Mouse (Mus musculus): ENCODE measurements around the gene Klhdc1. TPM values are rescaled to one million over a fixed set of nuclear protein-coding genes. Genes with fewer than 3 reads are reported as not detected.

Gene Klhdc1
- polyA plus RNA-seq, 1 experiment from 2014 or later, result 20.1 TPM

DNA sequence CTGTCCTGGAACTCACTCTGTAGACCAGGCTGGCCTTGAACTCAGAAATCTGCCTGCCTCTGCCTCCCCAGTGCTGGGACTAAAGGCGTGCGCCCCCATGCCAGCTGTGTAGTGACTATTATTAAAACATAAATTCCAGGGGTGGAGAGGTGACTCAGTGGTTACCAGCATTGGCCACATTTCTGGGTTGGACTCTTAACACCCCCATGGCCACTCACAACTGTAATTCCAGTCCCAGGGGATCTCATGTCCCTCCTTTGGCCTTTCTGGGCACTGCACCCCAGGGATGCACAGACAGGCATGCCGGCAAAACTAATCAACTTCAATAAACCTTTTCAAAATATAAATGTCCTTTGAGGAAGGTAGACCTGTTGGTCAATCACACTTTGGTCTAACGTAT, 57.3 kb downstream of the Klhdc1 start:
- no peak for ATAC-seq (ENCODE audit: low read depth)
- H3K36me3 ChIP-seq (ENCODE audit: control insufficient read depth, insufficient read depth, low read length), result peaks cover 20% of the 10 kb centered on the region
- H3K4me1 ChIP-seq (ENCODE audit: control insufficient read depth, insufficient read depth, low read length), result peaks cover 22% of the 10 kb centered on the region
- no peaks in the 10 kb centered on the region for H3K27me3 ChIP-seq (ENCODE audit: control insufficient read depth, insufficient read depth, low read length)
- peak overlapping the region; percentile 80 for H3K4me2 ChIP-seq (ENCODE audit: low read depth, low read length)
- no peak overlapping the region for H3K27ac ChIP-seq (ENCODE audit: low read depth, low read length)
- 83% methylated on average over 4 of the region's 4 CpGs for WGBS
- H3K9me3 ChIP-seq (ENCODE audit: control insufficient read depth, low read length), result no peaks in the 10 kb centered on the region
- 0 out of 2 replicates have a peak overlapping the region, but pooled peaks have one; percentile 98 for H3K9ac ChIP-seq (replicated peaks; ENCODE audit: low read depth, low read length)
- H3K4me3 ChIP-seq (ENCODE audit: low read depth, low read length), result peak overlapping the region; percentile 98

DNA sequence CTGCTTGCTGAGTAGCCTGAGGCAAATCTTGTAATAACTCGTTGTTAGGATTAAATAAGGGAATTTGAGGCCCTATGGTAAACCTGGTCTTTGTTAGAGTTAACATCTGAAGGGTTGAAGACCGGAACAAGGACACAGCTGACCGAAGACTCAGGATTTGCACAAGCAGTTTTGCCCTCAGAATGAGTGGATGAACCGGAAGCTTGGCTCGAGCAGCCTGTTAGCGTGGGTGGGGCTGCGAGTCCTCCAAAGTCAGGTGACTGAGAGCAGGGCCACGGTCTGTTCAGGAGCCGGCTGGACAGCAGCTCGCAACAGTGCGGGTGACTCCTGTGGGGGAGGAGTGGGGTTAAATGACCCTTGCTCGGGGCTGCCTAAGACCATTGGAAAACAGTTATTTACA, 58.3 kb downstream of the Klhdc1 start:
- peaks cover 22% of the 10 kb centered on the region for H3K4me1 ChIP-seq (ENCODE audit: control insufficient read depth, insufficient read depth, low read length)
- no peaks in the 10 kb centered on the region for H3K9me3 ChIP-seq (ENCODE audit: control insufficient read depth, low read length)
- no peak overlapping the region for H3K27ac ChIP-seq (ENCODE audit: low read depth, low read length)
- no peak for ATAC-seq (ENCODE audit: low read depth)
- H3K36me3 ChIP-seq (ENCODE audit: control insufficient read depth, insufficient read depth, low read length), result peaks cover 28% of the 10 kb centered on the region
- peak overlapping the region; percentile 80; the same call in 1 of the 2 replicates for H3K4me2 ChIP-seq (ENCODE audit: low read depth, low read length)
- H3K9ac ChIP-seq (replicated peaks; ENCODE audit: low read depth, low read length), result no peak overlapping the region; the same call in 1 of the 2 replicates
- WGBS, result 67% methylated on average over 12 of the region's 12 CpGs
- H3K4me3 ChIP-seq (ENCODE audit: low read depth, low read length), result no peak overlapping the region
- H3K27me3 ChIP-seq (ENCODE audit: control insufficient read depth, insufficient read depth, low read length), result no peaks in the 10 kb centered on the region

DNA sequence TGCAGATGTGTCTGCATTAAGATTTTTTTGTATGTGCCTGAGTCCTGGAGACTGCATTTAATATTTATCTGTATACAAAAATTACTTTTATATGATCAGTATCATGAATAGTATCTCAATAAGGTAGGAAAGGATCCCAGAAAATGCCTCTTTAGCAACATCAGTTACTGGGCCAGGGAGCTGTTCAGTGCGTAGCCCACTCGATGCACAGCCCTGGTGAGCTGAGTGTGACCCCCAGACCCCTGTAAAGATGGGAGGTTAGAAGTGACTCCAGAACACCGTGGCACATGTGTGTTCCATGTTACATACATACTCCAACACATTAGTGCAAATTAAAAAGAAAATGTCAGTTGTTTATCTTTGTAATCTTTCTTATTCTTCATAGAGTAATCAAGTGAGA, 58.9 kb downstream of the Klhdc1 start:
- Histone ChIP-seq H3K9me3 (ENCODE audit: control insufficient read depth, low read length) (no peaks in the 10 kb centered on the region), H3K27ac (ENCODE audit: low read depth, low read length) (no peak overlapping the region), H3K4me1 (ENCODE audit: control insufficient read depth, insufficient read depth, low read length) (peaks cover 22% of the 10 kb centered on the region), H3K36me3 (ENCODE audit: control insufficient read depth, insufficient read depth, low read length) (peaks cover 33% of the 10 kb centered on the region), H3K4me2 (ENCODE audit: low read depth, low read length) (no peak overlapping the region), H3K4me3 (ENCODE audit: low read depth, low read length) (no peak overlapping the region), H3K27me3 (ENCODE audit: control insufficient read depth, insufficient read depth, low read length) (no peaks in the 10 kb centered on the region), H3K9ac (replicated peaks; ENCODE audit: low read depth, low read length) (no peak overlapping the region)
- 92% methylated on average over 3 of the region's 3 CpGs for WGBS
- ATAC-seq (ENCODE audit: low read depth), result no peak

DNA sequence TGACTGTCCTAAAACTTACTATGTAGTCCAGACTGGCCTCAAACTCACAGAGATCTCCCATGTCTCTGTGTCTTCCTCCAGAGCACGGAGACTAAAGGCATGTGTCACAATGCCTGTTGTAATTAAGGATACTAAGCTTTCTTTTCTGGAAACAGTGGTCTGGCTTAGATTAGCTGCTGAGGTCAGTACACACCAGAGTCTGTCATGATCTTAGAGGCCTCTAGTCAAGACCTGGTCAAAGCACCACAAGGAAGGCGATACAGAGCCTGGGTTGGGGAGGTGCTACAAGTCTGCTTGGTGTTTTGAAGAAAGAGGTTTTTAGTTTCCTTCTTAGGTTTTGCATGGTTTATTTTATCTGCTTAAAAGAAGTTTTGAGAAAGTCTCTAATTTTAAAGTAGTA, 59.4 kb downstream of the Klhdc1 start:
- no peak for ATAC-seq (ENCODE audit: low read depth)
- H3K36me3 ChIP-seq (ENCODE audit: control insufficient read depth, insufficient read depth, low read length), result peaks cover 38% of the 10 kb centered on the region

DNA sequence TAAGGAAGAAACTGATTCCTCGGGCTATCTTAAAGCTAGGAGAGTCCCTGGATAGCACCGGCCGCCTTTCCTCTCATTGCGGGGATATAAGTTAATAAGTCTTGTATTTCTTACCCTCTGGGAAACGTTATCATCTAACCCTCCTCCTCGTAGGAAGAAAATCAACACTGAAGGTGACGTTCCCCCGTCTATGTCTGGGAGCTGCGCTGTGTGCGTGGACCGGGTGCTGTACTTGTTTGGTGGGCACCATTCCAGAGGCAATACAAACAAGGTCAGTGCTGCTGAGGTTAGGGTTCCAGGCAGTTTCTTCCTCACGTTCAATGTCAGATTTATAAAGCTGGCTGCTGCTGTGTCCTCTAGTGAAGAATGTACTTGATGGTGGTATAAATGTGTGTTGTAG, 61.2 kb downstream of the Klhdc1 start:
- peaks cover 17% of the 10 kb centered on the region for H3K4me1 ChIP-seq (ENCODE audit: control insufficient read depth, insufficient read depth, low read length)
- no peaks in the 10 kb centered on the region for H3K9me3 ChIP-seq (ENCODE audit: control insufficient read depth, low read length)
- WGBS, result 91% methylated on average over 12 of the region's 12 CpGs
- H3K27ac ChIP-seq (ENCODE audit: low read depth, low read length), result no peak overlapping the region
- H3K4me2 ChIP-seq (ENCODE audit: low read depth, low read length), result no peak overlapping the region
- H3K36me3 ChIP-seq (ENCODE audit: control insufficient read depth, insufficient read depth, low read length), result peaks cover 55% of the 10 kb centered on the region
- no peak overlapping the region for H3K9ac ChIP-seq (replicated peaks; ENCODE audit: low read depth, low read length)
- no peak overlapping the region for H3K4me3 ChIP-seq (ENCODE audit: low read depth, low read length)
- ATAC-seq (ENCODE audit: low read depth), result no peak
- H3K27me3 ChIP-seq (ENCODE audit: control insufficient read depth, insufficient read depth, low read length), result no peaks in the 10 kb centered on the region

More for the DNA sequence above, 59.4 kb downstream of the Klhdc1 start:
- H3K4me3 ChIP-seq (ENCODE audit: low read depth, low read length), result no peak overlapping the region
- 89% methylated on average over 2 of the region's 2 CpGs for WGBS
- H3K4me1 ChIP-seq (ENCODE audit: control insufficient read depth, insufficient read depth, low read length), result peaks cover 22% of the 10 kb centered on the region
- H3K4me2 ChIP-seq (ENCODE audit: low read depth, low read length), result no peak overlapping the region
- no peaks in the 10 kb centered on the region for H3K9me3 ChIP-seq (ENCODE audit: control insufficient read depth, low read length)
- H3K9ac ChIP-seq (replicated peaks; ENCODE audit: low read depth, low read length), result no peak overlapping the region
- H3K27ac ChIP-seq (ENCODE audit: low read depth, low read length), result no peak overlapping the region
- no peaks in the 10 kb centered on the region for H3K27me3 ChIP-seq (ENCODE audit: control insufficient read depth, insufficient read depth, low read length)

DNA sequence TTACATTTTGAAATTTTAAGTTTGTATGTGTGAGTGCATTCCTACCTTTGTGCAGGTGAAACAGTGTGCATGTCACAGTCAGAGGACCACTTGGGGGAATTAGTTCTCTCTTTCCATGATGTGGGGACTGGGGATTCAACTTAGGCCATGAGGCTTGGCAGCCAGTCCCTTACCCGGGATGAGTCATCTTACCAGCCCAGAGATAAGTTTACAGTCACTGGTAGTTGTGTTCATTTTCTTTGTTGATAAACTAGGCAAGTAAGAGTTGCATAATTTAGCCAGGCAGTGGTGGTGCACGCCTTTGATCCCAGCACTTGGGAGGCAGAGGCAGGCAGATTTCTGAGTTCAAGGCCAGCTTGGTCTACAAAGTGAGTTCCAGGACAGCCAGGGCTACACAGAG, 63.1 kb downstream of the Klhdc1 start:
- 95% methylated on average over 2 of the region's 2 CpGs for WGBS
- no peak overlapping the region for H3K4me3 ChIP-seq (ENCODE audit: low read depth, low read length)
- H3K27me3 ChIP-seq (ENCODE audit: control insufficient read depth, insufficient read depth, low read length), result no peaks in the 10 kb centered on the region
- H3K36me3 ChIP-seq (ENCODE audit: control insufficient read depth, insufficient read depth, low read length), result peaks cover 70% of the 10 kb centered on the region
- no peak overlapping the region for H3K9ac ChIP-seq (replicated peaks; ENCODE audit: low read depth, low read length)
- H3K4me1 ChIP-seq (ENCODE audit: control insufficient read depth, insufficient read depth, low read length), result peaks cover 6% of the 10 kb centered on the region; the same call in 1 of the 2 replicates
- H3K9me3 ChIP-seq (ENCODE audit: control insufficient read depth, low read length), result no peaks in the 10 kb centered on the region
- no peak overlapping the region for H3K4me2 ChIP-seq (ENCODE audit: low read depth, low read length)
- no peak overlapping the region for H3K27ac ChIP-seq (ENCODE audit: low read depth, low read length)
- ATAC-seq (ENCODE audit: low read depth), result no peak

DNA sequence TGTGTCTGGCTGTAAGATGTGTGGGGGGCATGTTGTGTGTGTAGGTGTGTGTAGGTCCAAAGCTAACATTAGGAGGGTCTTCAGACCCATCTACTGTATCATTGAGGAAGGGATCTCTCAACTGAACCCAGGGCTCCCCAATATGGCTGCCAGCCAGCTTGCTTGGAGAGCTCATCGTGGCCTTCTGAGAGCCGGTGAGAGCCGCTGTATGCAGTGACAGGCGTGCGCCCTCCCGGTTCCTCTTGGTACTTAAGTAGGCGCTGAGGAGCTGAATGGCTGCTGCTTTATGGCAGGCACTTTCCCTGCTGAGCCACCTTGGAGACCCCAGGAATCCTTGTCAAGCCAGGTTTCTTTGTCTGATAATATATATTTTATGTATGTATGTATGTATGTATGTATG, 65.4 kb downstream of the Klhdc1 start:
- Histone ChIP-seq H3K4me1 (ENCODE audit: control insufficient read depth, insufficient read depth, low read length) (no peaks in the 10 kb centered on the region), H3K9ac (replicated peaks; ENCODE audit: low read depth, low read length) (no peak overlapping the region), H3K27ac (ENCODE audit: low read depth, low read length) (no peak overlapping the region), H3K36me3 (ENCODE audit: control insufficient read depth, insufficient read depth, low read length) (peaks cover 87% of the 10 kb centered on the region), H3K4me3 (ENCODE audit: low read depth, low read length) (no peak overlapping the region), H3K27me3 (ENCODE audit: control insufficient read depth, insufficient read depth, low read length) (no peaks in the 10 kb centered on the region), H3K9me3 (ENCODE audit: control insufficient read depth, low read length) (no peaks in the 10 kb centered on the region), H3K4me2 (ENCODE audit: low read depth, low read length) (no peak overlapping the region)
- 97% methylated on average over 7 of the region's 7 CpGs for WGBS
- ATAC-seq (ENCODE audit: low read depth), result no peak

DNA sequence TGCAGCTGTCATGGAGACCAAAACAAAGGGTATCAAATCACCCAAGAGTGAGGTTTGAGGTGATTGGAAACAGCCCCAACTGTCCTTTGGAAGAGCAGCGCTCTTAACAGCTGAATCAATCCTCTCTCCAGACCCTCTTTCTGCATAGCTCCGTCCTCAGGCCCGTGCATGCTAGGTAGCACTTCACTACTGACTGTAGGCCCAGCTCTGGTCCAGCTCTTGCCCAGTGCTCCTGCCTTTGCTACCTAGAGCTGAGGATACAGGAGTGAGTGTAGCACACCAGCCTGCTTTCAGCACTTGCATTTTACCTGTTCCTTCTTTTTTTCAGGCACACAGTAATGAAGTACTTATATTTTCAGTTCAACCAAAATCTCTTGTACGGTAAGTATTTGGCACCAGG, 68.7 kb downstream of the Klhdc1 start:
- H3K4me1 ChIP-seq (ENCODE audit: control insufficient read depth, insufficient read depth, low read length), result no peaks in the 10 kb centered on the region
- H3K27me3 ChIP-seq (ENCODE audit: control insufficient read depth, insufficient read depth, low read length), result no peaks in the 10 kb centered on the region
- H3K4me2 ChIP-seq (ENCODE audit: low read depth, low read length), result no peak overlapping the region
- ATAC-seq (ENCODE audit: low read depth), result no peak
- no peak overlapping the region for H3K27ac ChIP-seq (ENCODE audit: low read depth, low read length)
- H3K9ac ChIP-seq (replicated peaks; ENCODE audit: low read depth, low read length), result no peak overlapping the region
- 100% methylated on average over 4 of the region's 4 CpGs for WGBS
- H3K4me3 ChIP-seq (ENCODE audit: low read depth, low read length), result no peak overlapping the region
- no peaks in the 10 kb centered on the region for H3K9me3 ChIP-seq (ENCODE audit: control insufficient read depth, low read length)
- peaks cover 69% of the 10 kb centered on the region for H3K36me3 ChIP-seq (ENCODE audit: control insufficient read depth, insufficient read depth, low read length)

DNA sequence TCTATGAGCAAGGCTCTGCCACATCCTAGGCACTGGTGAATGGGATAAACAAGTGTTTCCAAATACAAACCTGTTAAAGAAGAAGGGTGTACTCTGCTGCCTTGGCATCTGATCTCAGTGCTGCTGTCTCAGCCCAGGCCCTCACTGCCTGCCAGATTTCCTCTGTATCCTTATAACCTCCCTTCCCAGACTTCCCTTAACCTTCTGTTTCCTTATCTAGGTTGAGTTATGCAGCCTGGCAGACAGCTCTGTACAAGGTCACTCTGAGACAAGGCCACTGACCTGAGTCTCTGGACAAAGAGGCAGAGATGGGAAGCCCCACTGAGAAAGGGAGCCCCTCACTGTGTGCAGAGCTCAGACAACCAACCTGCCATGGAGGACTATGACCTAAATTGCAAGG, 77.5 kb downstream of the Klhdc1 start:
- H3K4me3 ChIP-seq (ENCODE audit: low read depth, low read length), result no peak overlapping the region
- H3K9me3 ChIP-seq (ENCODE audit: control insufficient read depth, low read length), result no peaks in the 10 kb centered on the region
- H3K27me3 ChIP-seq (ENCODE audit: control insufficient read depth, insufficient read depth, low read length), result no peaks in the 10 kb centered on the region
- no peak for ATAC-seq (ENCODE audit: low read depth)
- no peak overlapping the region for H3K27ac ChIP-seq (ENCODE audit: low read depth, low read length)
- peaks cover 44% of the 10 kb centered on the region for H3K36me3 ChIP-seq (ENCODE audit: control insufficient read depth, insufficient read depth, low read length)
- H3K4me2 ChIP-seq (ENCODE audit: low read depth, low read length), result no peak overlapping the region
- no peak overlapping the region for H3K9ac ChIP-seq (replicated peaks; ENCODE audit: low read depth, low read length)
- no peaks in the 10 kb centered on the region for H3K4me1 ChIP-seq (ENCODE audit: control insufficient read depth, insufficient read depth, low read length)

DNA sequence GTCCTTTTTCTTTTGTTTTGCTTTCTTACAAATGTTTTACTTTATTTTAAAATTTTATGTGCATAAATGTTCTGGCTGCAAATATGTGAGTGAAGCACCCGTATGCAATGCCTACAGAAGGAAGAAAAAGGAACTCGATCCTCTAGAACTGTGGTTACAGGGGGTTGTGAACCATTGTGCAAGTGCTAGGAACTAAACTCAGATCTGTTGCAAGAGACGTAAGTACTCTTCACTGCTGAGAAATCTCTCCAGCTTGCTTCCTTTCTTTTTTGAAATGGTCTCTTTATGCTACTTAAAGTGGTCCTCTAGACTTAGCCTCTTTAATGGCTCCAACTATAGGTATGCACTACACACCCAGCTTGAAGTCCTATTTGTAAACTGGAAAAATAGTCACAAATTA, 90.2 kb downstream of the Klhdc1 start:
- 95% methylated on average over 3 of the region's 3 CpGs for WGBS
- Histone ChIP-seq H3K36me3 (ENCODE audit: control insufficient read depth, insufficient read depth, low read length) (peaks cover 24% of the 10 kb centered on the region), H3K27ac (ENCODE audit: low read depth, low read length) (no peak overlapping the region), H3K4me2 (ENCODE audit: low read depth, low read length) (no peak overlapping the region), H3K9ac (replicated peaks; ENCODE audit: low read depth, low read length) (no peak overlapping the region), H3K9me3 (ENCODE audit: control insufficient read depth, low read length) (no peaks in the 10 kb centered on the region), H3K4me1 (ENCODE audit: control insufficient read depth, insufficient read depth, low read length) (no peaks in the 10 kb centered on the region), H3K27me3 (ENCODE audit: control insufficient read depth, insufficient read depth, low read length) (no peaks in the 10 kb centered on the region), H3K4me3 (ENCODE audit: low read depth, low read length) (no peak overlapping the region)
- no peak for ATAC-seq (ENCODE audit: low read depth)

Measured in neural tube, embryonic 14.5 days (tissue).